Mouse (Mus musculus): Measurements from ENCODE around the gene Wdr90. TPM values are rescaled to one million over a fixed set of nuclear protein-coding genes. Genes with fewer than 3 reads are reported as not detected.

Wdr90 gene
- polyA plus RNA-seq, 1 experiment from 2014 or later = 46.3 TPM

- no peak overlapping the region for H3K27ac ChIP-seq (ENCODE audit: low read depth, low read length)
- no peaks in the 10 kb centered on the region for H3K36me3 ChIP-seq (ENCODE audit: control insufficient read depth, insufficient read depth, low read length)
- no peak overlapping the region for H3K4me2 ChIP-seq (ENCODE audit: low read depth, low read length, severe bottlenecking)
- 92% methylated on average over 4 of the region's 4 CpGs for WGBS
- no peaks in the 10 kb centered on the region for H3K27me3 ChIP-seq (ENCODE audit: control insufficient read depth, insufficient read depth, low read length)
- no peaks in the 10 kb centered on the region for H3K9me3 ChIP-seq (ENCODE audit: control insufficient read depth, low read length)
- no peak for ATAC-seq (replicated peaks; ENCODE audit: low FRiP score)
- DNase-seq (ENCODE audit: low spot score) = no peak
- no peak overlapping the region for H3K9ac ChIP-seq (ENCODE audit: low read length)
- H3K4me1 ChIP-seq (replicated peaks; ENCODE audit: control insufficient read depth, insufficient read depth, low read length) = peaks cover 20% of the 10 kb centered on the region
- H3K4me3 ChIP-seq (ENCODE audit: low read depth, low read length) = no peak overlapping the region
Observed at GRCm38 (mm10) chr17:25806507-25806906, 54.8 kb downstream of the Wdr90 start.

DNA sequence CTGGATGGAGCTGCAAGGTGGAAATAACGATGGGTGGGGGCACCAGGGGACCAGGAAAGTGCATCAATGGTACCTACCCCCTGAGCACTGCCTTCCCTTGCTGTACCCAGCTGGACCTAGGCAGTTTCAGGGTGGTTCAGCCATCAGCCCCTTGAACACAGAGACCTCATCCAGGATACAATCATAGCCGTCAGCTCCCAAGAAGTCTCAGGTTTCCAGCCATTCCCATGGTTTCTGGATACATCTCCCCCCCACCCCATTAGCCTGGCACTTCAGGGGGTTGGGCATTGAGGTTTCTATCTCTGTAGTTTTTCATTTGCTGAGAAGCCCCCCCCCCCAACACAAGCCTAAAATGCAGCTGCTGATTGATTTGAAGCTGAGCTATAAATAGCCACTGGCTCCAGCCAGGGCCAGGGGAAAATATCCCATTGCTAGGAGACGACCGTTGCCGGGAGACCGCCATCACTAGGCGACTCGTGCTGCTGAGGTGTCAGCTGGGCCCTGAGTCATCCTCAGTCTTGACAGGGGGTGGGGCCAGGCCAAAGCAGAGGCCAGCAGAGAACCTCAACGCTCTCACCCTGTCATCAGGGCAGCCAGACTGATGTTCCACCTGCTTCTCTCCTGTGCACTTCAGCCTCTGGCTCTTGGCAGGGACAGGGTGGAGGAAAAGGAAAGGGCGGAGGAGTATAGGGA lies 58.3 kb downstream of the Wdr90 start:
- Histone ChIP-seq H3K9ac (ENCODE audit: low read length) (peak overlapping the region; percentile 44), H3K4me3 (ENCODE audit: low read depth, low read length) (no peak overlapping the region)
- WGBS = 13% methylated on average over 10 of the region's 10 CpGs

GRCm38 (mm10) chr17:25801029-25801428 lies 60.3 kb downstream of the Wdr90 start:
- no peak for ATAC-seq (replicated peaks; ENCODE audit: low FRiP score)

More for the DNA sequence above, 58.3 kb downstream of the Wdr90 start:
- no peaks in the 10 kb centered on the region for H3K27me3 ChIP-seq (ENCODE audit: control insufficient read depth, insufficient read depth, low read length)
- H3K4me1 ChIP-seq (replicated peaks; ENCODE audit: control insufficient read depth, insufficient read depth, low read length) = peaks cover 12% of the 10 kb centered on the region; the same call in 1 of the 2 replicates
- DNase-seq (ENCODE audit: low spot score) = peak; percentile 89
- H3K36me3 ChIP-seq (ENCODE audit: control insufficient read depth, insufficient read depth, low read length) = no peaks in the 10 kb centered on the region
- peak overlapping the region; percentile 77 for H3K27ac ChIP-seq (ENCODE audit: low read depth, low read length)
- peak overlapping the region; percentile 15; the same call in 1 of the 2 replicates for H3K4me2 ChIP-seq (ENCODE audit: low read depth, low read length, severe bottlenecking)
- H3K9me3 ChIP-seq (ENCODE audit: control insufficient read depth, low read length) = no peaks in the 10 kb centered on the region
- ATAC-seq (replicated peaks; ENCODE audit: low FRiP score) = peak; percentile 90

GRCm38 (mm10) chr17:25796951-25797369 lies 64.3 kb downstream of the Wdr90 start, which contains the start of gene Metrn:
Metrn (minus strand) TSS chr17:25797136.
- DNase-seq (ENCODE audit: low spot score) (peak; percentile 96), ATAC-seq (replicated peaks; ENCODE audit: low FRiP score) (peak; percentile 72)
- H3K9me3 ChIP-seq (ENCODE audit: control insufficient read depth, low read length) = no peaks in the 10 kb centered on the region
- H3K36me3 ChIP-seq (ENCODE audit: control insufficient read depth, insufficient read depth, low read length) = no peaks in the 10 kb centered on the region
- peak within 1 kb of the TSS; percentile 91 for H3K4me2 ChIP-seq (ENCODE audit: low read depth, low read length, severe bottlenecking)
- H3K9ac ChIP-seq (ENCODE audit: low read length) = peak within 1 kb of the TSS; percentile 90
- peak within 1 kb of the TSS; percentile 82 for H3K4me3 ChIP-seq (ENCODE audit: low read depth, low read length)
- peak within 1 kb of the TSS; percentile 94 for H3K27ac ChIP-seq (ENCODE audit: low read depth, low read length)
- peaks cover 29% of the 10 kb centered on the region for H3K4me1 ChIP-seq (replicated peaks; ENCODE audit: control insufficient read depth, insufficient read depth, low read length)
- WGBS = 1% methylated on average over 30 of the region's 35 CpGs
- H3K27me3 ChIP-seq (ENCODE audit: control insufficient read depth, insufficient read depth, low read length) = no peaks in the 10 kb centered on the region

More at GRCm38 (mm10) chr17:25801029-25801428, 60.3 kb downstream of the Wdr90 start:
- H3K9me3 ChIP-seq (ENCODE audit: control insufficient read depth, low read length) = no peaks in the 10 kb centered on the region
- no peaks in the 10 kb centered on the region for H3K36me3 ChIP-seq (ENCODE audit: control insufficient read depth, insufficient read depth, low read length)
- peaks cover 12% of the 10 kb centered on the region; the same call in 1 of the 2 replicates for H3K4me1 ChIP-seq (replicated peaks; ENCODE audit: control insufficient read depth, insufficient read depth, low read length)
- WGBS = 5% methylated on average over 6 of the region's 6 CpGs
- no peak overlapping the region for H3K9ac ChIP-seq (ENCODE audit: low read length)
- H3K27ac ChIP-seq (ENCODE audit: low read depth, low read length) = no peak overlapping the region
- no peak overlapping the region for H3K4me3 ChIP-seq (ENCODE audit: low read depth, low read length)
- H3K27me3 ChIP-seq (ENCODE audit: control insufficient read depth, insufficient read depth, low read length) = no peaks in the 10 kb centered on the region
- peak; percentile 77 for DNase-seq (ENCODE audit: low spot score)
- H3K4me2 ChIP-seq (ENCODE audit: low read depth, low read length, severe bottlenecking) = no peak overlapping the region

GRCm38 (mm10) chr17:25796211-25796771 lies 65.0 kb downstream of the Wdr90 start:
- peak overlapping the region; percentile 91 for H3K4me2 ChIP-seq (ENCODE audit: low read depth, low read length, severe bottlenecking)
- peak overlapping the region; percentile 90 for H3K9ac ChIP-seq (ENCODE audit: low read length)
- H3K27me3 ChIP-seq (ENCODE audit: control insufficient read depth, insufficient read depth, low read length) = no peaks in the 10 kb centered on the region
- no peaks in the 10 kb centered on the region for H3K9me3 ChIP-seq (ENCODE audit: control insufficient read depth, low read length)
- H3K36me3 ChIP-seq (ENCODE audit: control insufficient read depth, insufficient read depth, low read length) = no peaks in the 10 kb centered on the region
- DNase-seq (ENCODE audit: low spot score) (peak; percentile 68), ATAC-seq (replicated peaks; ENCODE audit: low FRiP score) (no peak)
- H3K4me1 ChIP-seq (replicated peaks; ENCODE audit: control insufficient read depth, insufficient read depth, low read length) = peaks cover 31% of the 10 kb centered on the region
- H3K27ac ChIP-seq (ENCODE audit: low read depth, low read length) = peak overlapping the region; percentile 94
- under 1% methylated on average over 37 of the region's 37 CpGs for WGBS
- H3K4me3 ChIP-seq (ENCODE audit: low read depth, low read length) = peak overlapping the region; percentile 82

DNA sequence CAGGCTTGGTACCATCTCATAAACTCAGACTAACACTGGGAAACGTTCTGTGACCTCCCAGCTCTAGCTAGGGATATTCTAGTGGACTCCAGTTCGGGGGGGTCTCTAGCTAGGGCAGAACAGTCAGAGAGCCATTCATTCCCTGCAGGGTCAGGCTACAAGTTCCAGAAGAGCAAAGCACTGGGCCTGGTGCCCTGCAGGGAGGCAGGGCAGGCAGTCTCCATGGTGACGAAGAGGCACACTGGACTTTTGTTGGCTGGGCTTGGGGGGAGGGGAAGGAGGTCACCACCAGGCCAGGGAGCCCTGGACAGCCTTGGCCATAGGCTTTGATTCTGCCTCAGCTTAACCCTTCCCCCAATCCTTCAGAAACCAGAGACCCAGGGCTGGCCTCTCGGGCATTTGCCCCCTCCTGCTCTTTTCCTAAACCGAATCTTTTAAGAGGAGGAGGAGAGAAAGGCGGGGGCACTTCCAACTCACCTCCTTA lies 65.7 kb downstream of the Wdr90 start, which contains the start of gene AC134908.4:
Gene AC134908.4 (minus strand): TSS at position 51 of the 484 bp plus-strand sequence.
- under 1% methylated on average over 6 of the region's 6 CpGs for WGBS
- Histone ChIP-seq H3K36me3 (ENCODE audit: control insufficient read depth, insufficient read depth, low read length) (no peaks in the 10 kb centered on the region), H3K9ac (ENCODE audit: low read length) (peak within 1 kb of the TSS; percentile 90), H3K4me1 (replicated peaks; ENCODE audit: control insufficient read depth, insufficient read depth, low read length) (peaks cover 35% of the 10 kb centered on the region), H3K27ac (ENCODE audit: low read depth, low read length) (peak within 1 kb of the TSS; percentile 94), H3K4me2 (ENCODE audit: low read depth, low read length, severe bottlenecking) (peak within 1 kb of the TSS; percentile 91), H3K9me3 (ENCODE audit: control insufficient read depth, low read length) (no peaks in the 10 kb centered on the region), H3K4me3 (ENCODE audit: low read depth, low read length) (peak within 1 kb of the TSS; percentile 82), H3K27me3 (ENCODE audit: control insufficient read depth, insufficient read depth, low read length) (no peaks in the 10 kb centered on the region)
- DNase-seq (ENCODE audit: low spot score) (peak; percentile 81), ATAC-seq (replicated peaks; ENCODE audit: low FRiP score) (peak; percentile 32)

DNA sequence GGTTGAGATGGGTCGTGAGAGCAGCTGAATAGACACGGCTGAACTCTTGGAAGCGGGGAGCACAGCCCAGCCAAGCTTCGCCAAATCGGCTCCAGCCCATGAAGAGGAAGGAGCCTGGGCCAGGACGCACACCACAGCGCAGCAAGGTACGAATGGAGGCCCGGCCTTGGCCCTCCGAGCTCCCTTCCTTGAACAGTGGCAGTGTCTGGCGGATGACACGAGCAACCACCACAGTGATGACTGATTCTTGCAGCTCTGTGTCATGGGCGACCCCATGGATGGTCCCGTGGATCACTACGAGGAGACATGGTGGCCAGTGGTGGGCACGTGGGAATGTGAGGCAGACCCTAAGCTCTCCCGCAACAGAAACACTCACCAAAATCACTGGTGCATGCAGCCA lies 66.3 kb downstream of the Wdr90 start:
- Histone ChIP-seq H3K27me3 (ENCODE audit: control insufficient read depth, insufficient read depth, low read length) (no peaks in the 10 kb centered on the region), H3K4me3 (ENCODE audit: low read depth, low read length) (peak overlapping the region; percentile 82), H3K4me1 (replicated peaks; ENCODE audit: control insufficient read depth, insufficient read depth, low read length) (peaks cover 37% of the 10 kb centered on the region), H3K9ac (ENCODE audit: low read length) (peak overlapping the region; percentile 90), H3K4me2 (ENCODE audit: low read depth, low read length, severe bottlenecking) (peak overlapping the region; percentile 91), H3K27ac (ENCODE audit: low read depth, low read length) (peak overlapping the region; percentile 94), H3K9me3 (ENCODE audit: control insufficient read depth, low read length) (no peaks in the 10 kb centered on the region), H3K36me3 (ENCODE audit: control insufficient read depth, insufficient read depth, low read length) (no peaks in the 10 kb centered on the region)
- ATAC-seq (replicated peaks; ENCODE audit: low FRiP score) = no peak
- peak; percentile 66 for DNase-seq (ENCODE audit: low spot score)
- 51% methylated on average over 17 of the region's 17 CpGs for WGBS
